Comparison of ENCODE assay signal across 8 mouse cellular contexts in the genomic region with DNA sequence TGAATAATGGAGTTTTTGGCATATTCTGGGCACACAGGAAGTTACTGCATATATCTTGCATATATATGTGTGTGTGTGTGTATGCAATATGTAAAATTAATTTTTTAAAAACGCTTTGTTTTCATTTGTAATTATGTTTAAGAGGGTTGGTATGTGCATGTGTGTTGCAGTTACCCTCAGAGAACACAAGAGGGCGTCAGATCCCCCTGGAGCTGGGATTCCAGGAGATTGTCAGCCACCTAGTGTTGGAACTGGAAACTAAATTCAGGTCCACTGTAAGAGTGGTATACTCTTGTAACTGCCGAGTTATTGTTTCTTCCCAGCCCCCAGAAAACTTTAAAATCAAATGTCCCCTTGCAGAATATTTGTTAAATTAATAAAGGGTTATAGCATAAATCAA. TPM values are rescaled to one million over a fixed set of nuclear protein-coding genes. Genes with fewer than 3 reads are reported as not detected.
A peak's percentile ranks its signal among the peaks of the same experiment; 100 is the strongest.
DNase-seq lines count a peak whose midpoint lies in the region; ATAC-seq and TF ChIP-seq lines count a peak whose summit lies in the region.

No protein-coding gene starts in this region.

- peak; percentile 83 for TF ChIP-seq CTCF in liver, postnatal 0 days (IDR thresholded peaks at IDR 0.05; ENCODE audit: low read depth)
- peak; percentile 77; the same call in 1 of the 2 replicates for TF ChIP-seq CTCF in small intestine, adult 2 months (IDR thresholded peaks at IDR 0.05; ENCODE audit: extremely low read depth, insufficient read length, insufficient replicate concordance, low read depth, low read length)

- H3K9ac ChIP-seq in liver, postnatal 0 days (replicated peaks) = no peak overlapping the region

- ATAC-seq in liver, postnatal 0 days = no peak
- no peak for ATAC-seq in activated CD4-positive, CD25-positive, alpha-beta regulatory T cell, adult 4 months

- H3K36me3 ChIP-seq in liver, postnatal 0 days (replicated peaks; ENCODE audit: insufficient read depth, low read length) = peaks cover 43% of the 10 kb centered on the region
- peaks cover 53% of the 10 kb centered on the region for H3K36me3 ChIP-seq in small intestine, adult 2 months (ENCODE audit: control insufficient read depth, insufficient read depth, low read length)

- no peak overlapping the region for H3K4me2 ChIP-seq in liver, postnatal 0 days (ENCODE audit: low read depth, low read length)

- H3K4me1 ChIP-seq in liver, postnatal 0 days (ENCODE audit: insufficient read depth) = no peaks in the 10 kb centered on the region
- no peaks in the 10 kb centered on the region for H3K4me1 ChIP-seq in small intestine, adult 2 months (ENCODE audit: control insufficient read depth, insufficient read depth, insufficient read length, low read length)

- 54% methylated on average over 3 of the region's 3 CpGs for WGBS in liver, postnatal 0 days (ENCODE audit: insufficient replicate concordance)
- WGBS in small intestine, adult 2 months = 61% methylated on average over 3 of the region's 3 CpGs

- DNase-seq in adrenal gland, postnatal 36 days = peak; percentile 26 to 31
- no peak for DNase-seq in adrenal gland, postnatal 25 days
- DNase-seq in liver, postnatal 0 days = no peak
- no peak for DNase-seq in liver
- DNase-seq in embryo, embryonic 10.5 days (ENCODE audit: low spot score) = peak; percentile 71
- no peak for DNase-seq in cerebellum, postnatal 25 days

- TF ChIP-seq EP300 in liver, postnatal 0 days (IDR thresholded peaks at IDR 0.05; ENCODE audit: low read depth) = no peak

- no peak overlapping the region for H3K27ac ChIP-seq in liver, postnatal 0 days (ENCODE audit: low read depth)
- no peak overlapping the region for H3K27ac ChIP-seq in small intestine, adult 2 months (ENCODE audit: insufficient read depth, low read depth, low read length)

- no peaks in the 10 kb centered on the region for H3K27me3 ChIP-seq in liver, postnatal 0 days (ENCODE audit: insufficient read depth, low read length)
- no peaks in the 10 kb centered on the region for H3K27me3 ChIP-seq in small intestine, adult 2 months (ENCODE audit: control insufficient read depth, insufficient read depth, low read length)

- H3K4me3 ChIP-seq in liver, postnatal 0 days (ENCODE audit: low read depth, low read length) = no peak overlapping the region
- no peak overlapping the region for H3K4me3 ChIP-seq in small intestine, adult 2 months (ENCODE audit: low read depth, low read length)

- H3K9me3 ChIP-seq in liver, postnatal 0 days (ENCODE audit: low read length) = no peaks in the 10 kb centered on the region

- TF ChIP-seq POLR2A in small intestine, adult 2 months (IDR thresholded peaks at IDR 0.05; ENCODE audit: low read depth, low read length) = no peak

RNA-seq across cellular contexts. Expression of gene Retreg1, which starts 46.6 kb away (rescaled TPM):
- 10 to 100 TPM; 27.3 to 49.5 TPM for total RNA-seq in adrenal gland, postnatal 36 days (2021)
- 30.1 and 40.7 TPM in 2 replicates for total RNA-seq in adrenal gland, postnatal 25 days (2021)
- polyA plus RNA-seq in liver, postnatal 0 days (2015; fragmentation: Nextera tagmentation; extraction: Ambion mirVana) = 17.0 and 18.6 TPM in 2 replicates
- 5.3 and 7.5 TPM in 2 replicates for polyA plus RNA-seq in small intestine, adult 2 months (2012; rRNA removed)
- polyA plus RNA-seq in activated CD4-positive, CD25-positive, alpha-beta regulatory T cell, adult 4 months (2017; shearing (Covaris generic)) = 10 to 100 TPM; 58.2 to 69.6 TPM

Comparison
In these comparisons a context has a peak if more than half of its experiments do, and no peak if none do; other contexts are left out.
1. DNase-seq: peak in adrenal gland, postnatal 36 days (2 of 2) and embryo, embryonic 10.5 days (single experiment); none in adrenal gland, postnatal 25 days (single experiment), liver, postnatal 0 days (single experiment), liver (single experiment) and cerebellum, postnatal 25 days (0 of 2).